Mouse (Mus musculus) midbrain, embryonic 13.5 days (tissue): ENCODE results near the gene Plekhg3. TPM values are rescaled to one million over a fixed set of nuclear protein-coding genes. Genes with fewer than 3 reads are reported as not detected.
A peak's percentile ranks its signal among the peaks of the same experiment; 100 is the strongest.

Experiments
- ATAC-seq: fragments of 200-750 bp; cut with Nextera tagmentation; 2 replicates; pipeline ENCODE4 v1.8.0; 2017; ENCODE audit warnings: mild to moderate bottlenecking, moderate TSS enrichment, moderate library complexity
- H3K27ac ChIP-seq: fragments of 300-500 bp; sonication (generic); 2 replicates; pipeline ENCODE4 v1.5.1; 2015; ENCODE audit warnings: inconsistent platforms, mild to moderate bottlenecking, moderate library complexity
- H3K27me3 ChIP-seq: fragments of 300-500 bp; sonication (generic); 2 replicates; pipeline ENCODE4 v1.6.1; 2015; ENCODE audit warnings: mild to moderate bottlenecking, inconsistent platforms
- H3K36me3 ChIP-seq: fragments of 300-500 bp; sonication (generic); 2 replicates; pipeline ENCODE4 v1.6.1; 2015; ENCODE audit warnings: mild to moderate bottlenecking, inconsistent platforms
- H3K4me1 ChIP-seq: fragments of 300-500 bp; sonication (generic); replicated peaks from 2 replicates; pipeline ENCODE4 v1.6.1; 2015; ENCODE audit warnings: inconsistent platforms
- H3K4me2 ChIP-seq: fragments of 300-500 bp; sonication (generic); replicated peaks from 2 replicates; pipeline ENCODE4 v1.6.1; 2015; ENCODE audit warnings: moderate library complexity, mild to moderate bottlenecking, inconsistent platforms
- H3K4me3 ChIP-seq: fragments of 300-500 bp; sonication (generic); replicated peaks from 2 replicates; pipeline ENCODE4 v1.5.1; 2015; ENCODE audit warnings: mild to moderate bottlenecking, inconsistent platforms
- H3K9ac ChIP-seq: fragments of 300-500 bp; sonication (generic); replicated peaks from 2 replicates; pipeline ENCODE4 v1.6.1; 2015; ENCODE audit warnings: mild to moderate bottlenecking, inconsistent platforms
- H3K9me3 ChIP-seq: fragments of 300-500 bp; sonication (generic); 2 replicates; pipeline ENCODE4 v1.6.1; 2016; ENCODE audit warnings: mild to moderate bottlenecking, inconsistent platforms
- WGBS: fragments of 180-500 bp; shearing (Covaris S2); methylation state at CpG from one replicate; pipeline ENCODE4 v1.1.7; 2015; 5-methylcytosine and 5-hydroxymethylcytosine counted together
- polyA plus RNA-seq: library from polyadenylated mRNA; unstranded; fragments of >200 nt; fragmentation: Nextera tagmentation; extraction: Ambion mirVana; gene quantifications from 2 replicates; pipeline ENCODE4 v1.2.1, GENCODE M21; 2015

Gene Plekhg3
- polyA plus RNA-seq, 1 experiment from 2014 or later = 0.78 TPM

GRCm38 (mm10) chr12:76531986-76532925, 1.6 kb downstream of the Plekhg3 start:
- H3K4me2 ChIP-seq = peak overlapping the region; percentile 93
- no peaks in the 10 kb centered on the region for H3K9me3 ChIP-seq
- H3K9ac ChIP-seq = peak overlapping the region; percentile 61; the same call in 1 of the 2 replicates
- no peaks in the 10 kb centered on the region for H3K36me3 ChIP-seq
- H3K27ac ChIP-seq = no peak overlapping the region
- WGBS = 3% methylated on average over 19 of the region's 19 CpGs
- H3K4me1 ChIP-seq = peaks cover 27% of the 10 kb centered on the region
- ATAC-seq = no peak
- H3K4me3 ChIP-seq = peak overlapping the region; percentile 58
- peaks cover 86% of the 10 kb centered on the region for H3K27me3 ChIP-seq

- under 1% methylated on average over 31 of the region's 31 CpGs for WGBS
- Histone ChIP-seq H3K27me3 (peaks cover 86% of the 10 kb centered on the region), H3K4me2 (peak overlapping the region; percentile 93), H3K9ac (peak overlapping the region; percentile 61), H3K4me3 (peak overlapping the region; percentile 58), H3K9me3 (no peaks in the 10 kb centered on the region), H3K36me3 (no peaks in the 10 kb centered on the region), H3K27ac (no peak overlapping the region), H3K4me1 (peaks cover 27% of the 10 kb centered on the region)
- ATAC-seq = peak; percentile 37
Measured at GRCm38 (mm10) chr12:76532926-76533376, 2.3 kb downstream of the Plekhg3 start.

- WGBS = under 1% methylated on average over 74 of the region's 74 CpGs
Measured at GRCm38 (mm10) chr12:76533377-76534222, 2.9 kb downstream of the Plekhg3 start.

GRCm38 (mm10) chr12:76534233-76534632, 3.5 kb downstream of the Plekhg3 start:
- Histone ChIP-seq H3K4me3 (peak overlapping the region; percentile 58), H3K27me3 (peaks cover 77% of the 10 kb centered on the region), H3K4me1 (peaks cover 27% of the 10 kb centered on the region), H3K4me2 (peak overlapping the region; percentile 93), H3K9ac (peak overlapping the region; percentile 61; the same call in 1 of the 2 replicates), H3K36me3 (no peaks in the 10 kb centered on the region), H3K9me3 (no peaks in the 10 kb centered on the region), H3K27ac (no peak overlapping the region)
- no peak for ATAC-seq
- 2% methylated on average over 11 of the region's 11 CpGs for WGBS

More at GRCm38 (mm10) chr12:76533377-76534222, 2.9 kb downstream of the Plekhg3 start:
- H3K9me3 ChIP-seq = no peaks in the 10 kb centered on the region
- H3K4me1 ChIP-seq = peaks cover 27% of the 10 kb centered on the region
- no peaks in the 10 kb centered on the region for H3K36me3 ChIP-seq
- H3K4me3 ChIP-seq = peak overlapping the region; percentile 58
- peak overlapping the region; percentile 93 for H3K4me2 ChIP-seq
- peak overlapping the region; percentile 61 for H3K9ac ChIP-seq
- H3K27ac ChIP-seq = no peak overlapping the region
- H3K27me3 ChIP-seq = peaks cover 83% of the 10 kb centered on the region
- peak; percentile 80 for ATAC-seq

- Histone ChIP-seq H3K9me3 (no peaks in the 10 kb centered on the region), H3K36me3 (no peaks in the 10 kb centered on the region), H3K4me1 (peaks cover 27% of the 10 kb centered on the region), H3K4me3 (peak overlapping the region; percentile 58; the same call in 1 of the 2 replicates), H3K27me3 (peaks cover 73% of the 10 kb centered on the region), H3K27ac (no peak overlapping the region), H3K4me2 (peak overlapping the region; percentile 93), H3K9ac (no peak overlapping the region)
- WGBS = 26% methylated on average over 9 of the region's 9 CpGs
- ATAC-seq = no peak
Measured at GRCm38 (mm10) chr12:76534641-76535283, 4.1 kb downstream of the Plekhg3 start.

GRCm38 (mm10) chr12:76535471-76535900, 4.8 kb downstream of the Plekhg3 start:
- no peak overlapping the region for H3K27ac ChIP-seq
- no peak overlapping the region for H3K9ac ChIP-seq
- H3K4me2 ChIP-seq = no peak overlapping the region
- H3K9me3 ChIP-seq = no peaks in the 10 kb centered on the region
- H3K27me3 ChIP-seq = peaks cover 66% of the 10 kb centered on the region
- H3K36me3 ChIP-seq = no peaks in the 10 kb centered on the region
- ATAC-seq = no peak
- H3K4me1 ChIP-seq = peaks cover 27% of the 10 kb centered on the region
- WGBS = 55% methylated on average over 9 of the region's 9 CpGs
- no peak overlapping the region for H3K4me3 ChIP-seq

- Histone ChIP-seq H3K27me3 (peaks cover 54% of the 10 kb centered on the region), H3K9ac (no peak overlapping the region), H3K4me1 (peaks cover 27% of the 10 kb centered on the region), H3K4me3 (no peak overlapping the region), H3K36me3 (no peaks in the 10 kb centered on the region), H3K27ac (no peak overlapping the region), H3K4me2 (no peak overlapping the region), H3K9me3 (no peaks in the 10 kb centered on the region)
- WGBS = 87% methylated on average over 8 of the region's 8 CpGs
- no peak for ATAC-seq
Measured at GRCm38 (mm10) chr12:76536591-76537153, 6.0 kb downstream of the Plekhg3 start.

GRCm38 (mm10) chr12:76537434-76537833, 6.7 kb downstream of the Plekhg3 start:
- Histone ChIP-seq H3K9me3 (no peaks in the 10 kb centered on the region), H3K4me1 (peaks cover 26% of the 10 kb centered on the region), H3K4me2 (no peak overlapping the region), H3K4me3 (no peak overlapping the region), H3K27me3 (peaks cover 46% of the 10 kb centered on the region), H3K27ac (no peak overlapping the region), H3K9ac (no peak overlapping the region), H3K36me3 (no peaks in the 10 kb centered on the region)
- WGBS = 87% methylated on average over 8 of the region's 8 CpGs
- ATAC-seq = no peak

GRCm38 (mm10) chr12:76540169-76540568, 9.5 kb downstream of the Plekhg3 start:
- no peaks in the 10 kb centered on the region for H3K9me3 ChIP-seq
- WGBS = 86% methylated on average over 3 of the region's 3 CpGs
- no peak overlapping the region for H3K4me2 ChIP-seq
- no peak overlapping the region for H3K27ac ChIP-seq
- H3K36me3 ChIP-seq = no peaks in the 10 kb centered on the region
- no peak for ATAC-seq
- H3K4me3 ChIP-seq = no peak overlapping the region
- H3K9ac ChIP-seq = no peak overlapping the region
- H3K27me3 ChIP-seq = peaks cover 20% of the 10 kb centered on the region
- H3K4me1 ChIP-seq = no peaks in the 10 kb centered on the region

GRCm38 (mm10) chr12:76540701-76541221, 10.1 kb downstream of the Plekhg3 start:
- H3K27ac ChIP-seq = no peak overlapping the region
- H3K4me3 ChIP-seq = no peak overlapping the region
- no peak overlapping the region for H3K9ac ChIP-seq
- no peak overlapping the region for H3K4me2 ChIP-seq
- H3K9me3 ChIP-seq = no peaks in the 10 kb centered on the region
- WGBS = 85% methylated on average over 10 of the region's 10 CpGs
- no peak for ATAC-seq
- H3K36me3 ChIP-seq = no peaks in the 10 kb centered on the region
- no peaks in the 10 kb centered on the region for H3K4me1 ChIP-seq
- H3K27me3 ChIP-seq = peaks cover 20% of the 10 kb centered on the region

- Histone ChIP-seq H3K9ac (no peak overlapping the region), H3K4me3 (no peak overlapping the region), H3K9me3 (no peaks in the 10 kb centered on the region), H3K27ac (no peak overlapping the region), H3K27me3 (peaks cover 20% of the 10 kb centered on the region), H3K4me2 (no peak overlapping the region), H3K36me3 (no peaks in the 10 kb centered on the region), H3K4me1 (peaks cover 4% of the 10 kb centered on the region)
- ATAC-seq = no peak
- 37% methylated on average over 8 of the region's 8 CpGs for WGBS
Measured at GRCm38 (mm10) chr12:76541475-76541874, 10.8 kb downstream of the Plekhg3 start.
